Mouse (Mus musculus) small intestine, adult 2 months (tissue): ENCODE measurements around the gene Gm5269.

Experiments used
- CTCF ChIP-seq: fragments of 200-500 bp; IDR thresholded peaks from 2 replicates; pipeline ENCODE4 v1.5.1; 2012; ENCODE audit warnings: low read depth, mild to moderate bottlenecking, control low read depth, inconsistent platforms, low read length, moderate library complexity, mixed read lengths; ENCODE audit not compliant: insufficient replicate concordance, insufficient read length; ENCODE audit errors: extremely low read depth
- POLR2A ChIP-seq: fragments of 200-500 bp; IDR thresholded peaks from 2 replicates; pipeline ENCODE4 v1.6.1; 2012; ENCODE audit warnings: low read depth, mild to moderate bottlenecking, control low read depth, inconsistent platforms, low read length, moderate library complexity

GRCm38 (mm10) chr1:45891986-45892385, 1.9 kb upstream of the Gm5269 start:
- no peak for TF ChIP-seq POLR2A
- TF ChIP-seq CTCF, result no peak
